Mouse (Mus musculus) layer of hippocampus, adult 8-10 months (tissue): ENCODE results near the gene Midn. TPM values are rescaled to one million over a fixed set of nuclear protein-coding genes. Genes with fewer than 3 reads are reported as not detected.

ENCODE experiments used
- DNase-seq, 2 experiments: peaks; one replicate each; pipeline ENCODE4 v3.0.0; 2022; ENCODE audit warnings: low spot score in 2 of 2
- total RNA-seq, 4 experiments: library from RNA; stranded (reverse); gene quantifications; 2 replicates each; pipeline ENCODE4 v1.2.4; 2022

Midn gene
- total RNA-seq, 4 experiments from 2014 or later: 47.2 to 63.6 (median 58.0) TPM

- no peak for DNase-seq
Measured at GRCm38 (mm10) chr10:80129846-80130245, 18.2 kb upstream of the Midn start.

- DNase-seq: no peak
Measured at GRCm38 (mm10) chr10:80130403-80131031, 17.6 kb upstream of the Midn start.

- peak in 1 of 2 experiments; percentile 65 for DNase-seq
Measured at GRCm38 (mm10) chr10:80131316-80131951, 16.6 kb upstream of the Midn start.

- no peak for DNase-seq
Measured at GRCm38 (mm10) chr10:80131952-80132350, 16.1 kb upstream of the Midn start.

GRCm38 (mm10) chr10:80133226-80133849, 14.7 kb upstream of the Midn start:
- DNase-seq: no peak

GRCm38 (mm10) chr10:80134421-80134820, 13.7 kb upstream of the Midn start:
- no peak for DNase-seq

- DNase-seq: no peak
Measured at GRCm38 (mm10) chr10:80135161-80135560, 12.9 kb upstream of the Midn start.

- DNase-seq: no peak
Measured at GRCm38 (mm10) chr10:80135641-80136040, 12.4 kb upstream of the Midn start.

GRCm38 (mm10) chr10:80136179-80136951, 11.7 kb upstream of the Midn start:
- no peak for DNase-seq

GRCm38 (mm10) chr10:80136952-80137625, 11.0 kb upstream of the Midn start:
- no peak for DNase-seq

GRCm38 (mm10) chr10:80137626-80138552, 10.2 kb upstream of the Midn start:
- DNase-seq: peak in 1 of 2 experiments; percentile 54

GRCm38 (mm10) chr10:80138553-80139438, 9.3 kb upstream of the Midn start, which contains the start of gene Atp5d:
Gene Atp5d (plus strand): TSS chr10:80138632.
- DNase-seq: peak in 1 of 2 experiments; percentile 76

GRCm38 (mm10) chr10:80139439-80139775, 8.7 kb upstream of the Midn start:
- DNase-seq: no peak

- no peak for DNase-seq
Measured at GRCm38 (mm10) chr10:80139975-80140665, 8.0 kb upstream of the Midn start.

GRCm38 (mm10) chr10:80140666-80141035, 7.4 kb upstream of the Midn start, which contains the start of gene Cbarp:
Gene Cbarp (minus strand): TSS chr10:80140835.
- no peak for DNase-seq

- peak; percentile 96 to 97 for DNase-seq
Measured at GRCm38 (mm10) chr10:80141243-80141642, 6.8 kb upstream of the Midn start.

GRCm38 (mm10) chr10:80141786-80142529, 6.1 kb upstream of the Midn start:
- peak; percentile 94 to 95 for DNase-seq

- no peak for DNase-seq
Measured at GRCm38 (mm10) chr10:80142530-80142925, 5.5 kb upstream of the Midn start.
